Comparison of ENCODE assay signal across 12 mouse cellular contexts in genomic region chr9:24186289-24186688, GRCm38 (mm10).
A peak's percentile ranks its signal among the peaks of the same experiment; 100 is the strongest.
DNase-seq lines count a peak whose midpoint lies in the region; ATAC-seq and TF ChIP-seq lines count a peak whose summit lies in the region.
"Had no signal": no experiment of that assay in that cellular context is flagged by ENCODE, and none has a peak within 500 bp of the region (broad histone marks: within the 10 kb centered on the region; RNA-seq: fewer than 3 reads in every experiment).

No protein-coding gene starts in this region.

- TF ChIP-seq CTCF in left cerebral cortex, adult 2 months (IDR thresholded peaks at IDR 0.05) = no peak

- H3K4me3 ChIP-seq in left cerebral cortex, adult 2 months = no peak overlapping the region
- no peak overlapping the region for H3K4me3 ChIP-seq in forebrain, embryonic 15.5 days
- H3K4me3 ChIP-seq in kidney, embryonic 15.5 days (replicated peaks) = no peak overlapping the region
- H3K4me3 ChIP-seq in liver, embryonic 11.5 days (ENCODE audit: low read depth, low read length) = no peak overlapping the region
- H3K4me3 ChIP-seq: myocyte had no signal

- no peaks in the 10 kb centered on the region for H3K27me3 ChIP-seq in forebrain, embryonic 15.5 days
- H3K27me3 ChIP-seq in kidney, embryonic 15.5 days = no peaks in the 10 kb centered on the region
- H3K27me3 ChIP-seq in liver, embryonic 11.5 days (replicated peaks; ENCODE audit: control insufficient read depth, insufficient read depth, low read length) = no peaks in the 10 kb centered on the region

- H3K9ac ChIP-seq in forebrain, embryonic 15.5 days (replicated peaks) = no peak overlapping the region
- H3K9ac ChIP-seq in kidney, embryonic 15.5 days = no peak overlapping the region
- no peak overlapping the region for H3K9ac ChIP-seq in liver, embryonic 11.5 days (ENCODE audit: low read depth, low read length)
- H3K9ac ChIP-seq: liver, postnatal 0 days had no signal

- no peaks in the 10 kb centered on the region for H3K36me3 ChIP-seq in forebrain, embryonic 15.5 days
- no peaks in the 10 kb centered on the region for H3K36me3 ChIP-seq in kidney, embryonic 15.5 days
- no peaks in the 10 kb centered on the region for H3K36me3 ChIP-seq in liver, embryonic 11.5 days (ENCODE audit: control insufficient read depth, insufficient read depth, low read length)

- WGBS in forebrain, embryonic 15.5 days = 46% methylated on average over 5 of the region's 5 CpGs
- WGBS in kidney, embryonic 15.5 days = 80% methylated on average over 5 of the region's 5 CpGs
- WGBS in liver, embryonic 11.5 days = 90% methylated on average over 5 of the region's 5 CpGs

- no peaks in the 10 kb centered on the region for H3K9me3 ChIP-seq in forebrain, embryonic 15.5 days
- H3K9me3 ChIP-seq in kidney, embryonic 15.5 days (replicated peaks) = no peaks in the 10 kb centered on the region
- no peaks in the 10 kb centered on the region for H3K9me3 ChIP-seq in liver, embryonic 11.5 days (ENCODE audit: control insufficient read depth, low read length)

- peaks cover 27% of the 10 kb centered on the region for H3K4me1 ChIP-seq in forebrain, embryonic 15.5 days
- peaks cover 4% of the 10 kb centered on the region; the same call in 1 of the 2 replicates for H3K4me1 ChIP-seq in kidney, embryonic 15.5 days
- H3K4me1 ChIP-seq in liver, embryonic 11.5 days (replicated peaks; ENCODE audit: control insufficient read depth, insufficient read depth, low read length) = no peaks in the 10 kb centered on the region

- intact Hi-C loops in left cerebral cortex, postnatal 36 days (cut with DNase I) = no loop called here
- intact Hi-C loops in left cerebral cortex, adult 2 months (cut with DNase I) = loop anchor here (5.0 kb wide), 1 partner anchor 234 kb away; no protein-coding TSS in a partner anchor

- ATAC-seq in forebrain, embryonic 15.5 days (replicated peaks) = peak; percentile 85
- no peak for ATAC-seq in kidney, embryonic 15.5 days (replicated peaks; ENCODE audit: low FRiP score)
- ATAC-seq in liver, embryonic 11.5 days (replicated peaks; ENCODE audit: low FRiP score) = no peak
- ATAC-seq: liver, postnatal 0 days had no signal

- no peak overlapping the region for H3K4me2 ChIP-seq in forebrain, embryonic 15.5 days (replicated peaks)
- no peak overlapping the region for H3K4me2 ChIP-seq in kidney, embryonic 15.5 days
- H3K4me2 ChIP-seq in liver, embryonic 11.5 days = no peak overlapping the region

- DNase-seq in left cerebral cortex, postnatal 36 days (ENCODE audit: low spot score in 2 of 2) = peak; percentile 8 to 17
- no peak for DNase-seq in left cerebral cortex, adult 2 months (ENCODE audit: extremely low spot score in 1 of 2, low spot score in 2 of 2)
- peak; percentile 21 for DNase-seq in cerebellum, adult 8-10 months
- DNase-seq in right cerebral cortex, postnatal 25 days = peak; percentile 10
- DNase-seq in liver, embryonic 11.5 days (ENCODE audit: low spot score) = no peak
- DNase-seq: adrenal gland, postnatal 14 days; gastrocnemius, postnatal 36 days; kidney, adult 2 months; liver, postnatal 0 days had no signal

- no peak overlapping the region for H3K27ac ChIP-seq in left cerebral cortex, adult 2 months
- peak overlapping the region; percentile 90 for H3K27ac ChIP-seq in forebrain, embryonic 15.5 days (replicated peaks)
- H3K27ac ChIP-seq in kidney, embryonic 15.5 days = no peak overlapping the region
- no peak overlapping the region for H3K27ac ChIP-seq in liver, embryonic 11.5 days (ENCODE audit: low read depth, low read length)

Comparison
In these comparisons a context has a peak if more than half of its experiments do, and no peak if none do; other contexts are left out.
1. DNase-seq: peak in left cerebral cortex, postnatal 36 days (2 of 2), cerebellum, adult 8-10 months (single experiment) and right cerebral cortex, postnatal 25 days (single experiment); none in left cerebral cortex, adult 2 months (0 of 2) and liver, embryonic 11.5 days (single experiment).